8 mouse cellular contexts compared by ENCODE assay signal in genomic region chr19:46042476-46043011, GRCm38 (mm10). TPM values are rescaled to one million over a fixed set of nuclear protein-coding genes. Genes with fewer than 3 reads are reported as not detected.
A peak's percentile ranks its signal among the peaks of the same experiment; 100 is the strongest.
DNase-seq lines count a peak whose midpoint lies in the region; ATAC-seq and TF ChIP-seq lines count a peak whose summit lies in the region.

No protein-coding gene starts in this region.

- H3K4me1 ChIP-seq in forebrain, embryonic 10.5 days, result peaks cover 95% of the 10 kb centered on the region
- peaks cover 42 to 53% of the 10 kb centered on the region in 2 experiments for H3K4me1 ChIP-seq in liver, embryonic 14.5 days (replicated peaks; ENCODE audit: control insufficient read depth in 2 of 2, insufficient read depth in 2 of 2, low read length in 1 of 2)

- no peak for TF ChIP-seq EP300 in liver, embryonic 14.5 days (IDR thresholded peaks at IDR 0.05; ENCODE audit: low read depth)

- H3K4me2 ChIP-seq in liver, embryonic 14.5 days (ENCODE audit: low read depth), result peak overlapping the region; percentile 95

- no peaks in the 10 kb centered on the region for H3K27me3 ChIP-seq in forebrain, embryonic 10.5 days (ENCODE audit: poor library complexity, severe bottlenecking)
- H3K27me3 ChIP-seq in liver, embryonic 14.5 days (ENCODE audit: control insufficient read depth, insufficient read depth, low read length), result peaks cover 7% of the 10 kb centered on the region; the same call in 1 of the 2 replicates

- H3K36me3 ChIP-seq in forebrain, embryonic 10.5 days (replicated peaks), result 0 out of 2 replicates have a peak, but pooled peaks cover 2% of the 10 kb centered on the region
- H3K36me3 ChIP-seq in liver, embryonic 14.5 days (replicated peaks; ENCODE audit: control insufficient read depth, insufficient read depth, low read depth), result no peaks in the 10 kb centered on the region

- peak overlapping the region; percentile 7 for H3K9ac ChIP-seq in liver, embryonic 14.5 days (replicated peaks)

- ATAC-seq in liver, embryonic 14.5 days (ENCODE audit: insufficient read depth), result no peak

- H3K4me3 ChIP-seq in forebrain, embryonic 10.5 days, result peak overlapping the region; percentile 97
- peak overlapping the region in 1 of 2 experiments; percentile 6; a peak in 1 of 4 replicates for H3K4me3 ChIP-seq in liver, embryonic 14.5 days (ENCODE audit: insufficient read depth in 1 of 2, low read depth in 2 of 2, low read length in 2 of 2)

- DNase-seq in adrenal gland, adult 2 months, result peak; percentile 56
- no peak for DNase-seq in adrenal gland, adult 18-20 months (ENCODE audit: low spot score in 2 of 2)
- peak; percentile 63 for DNase-seq in T-cell, adult 2 months (ENCODE audit: low spot score)
- peak; percentile 73 for DNase-seq in forebrain, embryonic 10.5 days (ENCODE audit: extremely low spot score, low spot score)
- DNase-seq in kidney, adult 8-10 months, result peak; percentile 41 to 46
- no peak for DNase-seq in liver, embryonic 14.5 days (ENCODE audit: low read depth in 3 of 3, low spot score in 3 of 3)
- DNase-seq in right cerebral cortex, adult 18-20 months, result peak; percentile 80
- DNase-seq in gastrocnemius, postnatal 10 days, result no peak

- no peaks in the 10 kb centered on the region for H3K9me3 ChIP-seq in forebrain, embryonic 10.5 days
- H3K9me3 ChIP-seq in liver, embryonic 14.5 days (ENCODE audit: control insufficient read depth, low read length), result no peaks in the 10 kb centered on the region

- WGBS in forebrain, embryonic 10.5 days, result 5% methylated on average over 6 of the region's 6 CpGs
- 8% methylated on average over 6 of the region's 6 CpGs for WGBS in liver, embryonic 14.5 days (ENCODE audit: insufficient replicate concordance)

- TF ChIP-seq CTCF in liver, embryonic 14.5 days (IDR thresholded peaks at IDR 0.05; ENCODE audit: low read depth), result no peak

- H3K27ac ChIP-seq in forebrain, embryonic 10.5 days, result peak overlapping the region; percentile 97
- H3K27ac ChIP-seq in liver, embryonic 14.5 days, result peak overlapping the region; percentile 0

RNA-seq across cellular contexts. Expression of gene Pprc1, which starts 2.1 kb away (rescaled TPM):
- total RNA-seq in adrenal gland, adult 2 months (2021), result 10 to 100 TPM; 22.5 to 36.4 TPM
- 16.0 and 19.1 TPM in 2 replicates for polyA plus RNA-seq in adrenal gland, adult 2 months (2012; rRNA removed)
- 10 to 100 TPM; 39.8 to 40.9 TPM for total RNA-seq in adrenal gland, adult 18-20 months (2021)
- polyA plus RNA-seq in forebrain, embryonic 10.5 days (2016; fragmentation: Nextera tagmentation; extraction: Ambion mirVana), result 57.5 and 61.9 TPM in 2 replicates
- 17.5 and 19.4 TPM in 2 replicates for polyA plus RNA-seq in liver, embryonic 14.5 days (2012; rRNA removed)
- 25.0 and 28.0 TPM in 2 replicates for polyA plus RNA-seq in liver, embryonic 14.5 days (2014; fragmentation: Nextera tagmentation; extraction: Ambion mirVana)
- total RNA-seq in gastrocnemius, postnatal 10 days (2021), result 10 to 100 TPM; 12.8 to 23.6 TPM

RNA-seq across cellular contexts. Expression of gene Ldb1, which starts 2.5 kb away (rescaled TPM):
- 10 to 100 TPM; 58.2 to 67.1 TPM for total RNA-seq in adrenal gland, adult 2 months (2021)
- polyA plus RNA-seq in adrenal gland, adult 2 months (2012; rRNA removed), result 99.3 and 117 TPM in 2 replicates
- total RNA-seq in adrenal gland, adult 18-20 months (2021), result 10 to 100 TPM; 53.0 to 59.4 TPM
- 87.8 and 91.0 TPM in 2 replicates for polyA plus RNA-seq in forebrain, embryonic 10.5 days (2016; fragmentation: Nextera tagmentation; extraction: Ambion mirVana)
- polyA plus RNA-seq in liver, embryonic 14.5 days (2012; rRNA removed), result 129 and 132 TPM in 2 replicates
- 22.8 and 29.0 TPM in 2 replicates for polyA plus RNA-seq in liver, embryonic 14.5 days (2014; fragmentation: Nextera tagmentation; extraction: Ambion mirVana)
- 10 to 100 TPM; 36.2 to 50.3 TPM for total RNA-seq in gastrocnemius, postnatal 10 days (2021)

RNA-seq across cellular contexts. Expression of gene Nolc1, which starts 33.1 kb away (rescaled TPM):
- 10 to 100 TPM; 44.6 to 72.2 TPM for total RNA-seq in adrenal gland, adult 2 months (2021)
- 4.3 and 5.8 TPM in 2 replicates for polyA plus RNA-seq in adrenal gland, adult 2 months (2012; rRNA removed)
- total RNA-seq in adrenal gland, adult 18-20 months (2021), result 10 to 100 TPM; 52.2 to 61.8 TPM
- polyA plus RNA-seq in forebrain, embryonic 10.5 days (2016; fragmentation: Nextera tagmentation; extraction: Ambion mirVana), result 167 and 168 TPM in 2 replicates
- 36.6 and 63.9 TPM in 2 replicates for polyA plus RNA-seq in liver, embryonic 14.5 days (2012; rRNA removed)
- 55.0 and 58.2 TPM in 2 replicates for polyA plus RNA-seq in liver, embryonic 14.5 days (2014; fragmentation: Nextera tagmentation; extraction: Ambion mirVana)
- total RNA-seq in gastrocnemius, postnatal 10 days (2021), result 10 to 100 TPM; 22.9 to 26.4 TPM

RNA-seq across cellular contexts. Expression of gene Hps6, which starts 39.2 kb away (rescaled TPM):
- 10 to 100 TPM; 11.2 to 15.4 TPM for total RNA-seq in adrenal gland, adult 2 months (2021)
- polyA plus RNA-seq in adrenal gland, adult 2 months (2012; rRNA removed), result 16.7 and 19.7 TPM in 2 replicates
- total RNA-seq in adrenal gland, adult 18-20 months (2021), result 10 to 100 TPM in 1 of 2 experiments, 1 to 10 TPM in 1; 9.8 to 15.1 TPM
- 3.4 and 4.6 TPM in 2 replicates for polyA plus RNA-seq in forebrain, embryonic 10.5 days (2016; fragmentation: Nextera tagmentation; extraction: Ambion mirVana)
- 0.96 and 1.2 TPM in 2 replicates for polyA plus RNA-seq in liver, embryonic 14.5 days (2012; rRNA removed)
- polyA plus RNA-seq in liver, embryonic 14.5 days (2014; fragmentation: Nextera tagmentation; extraction: Ambion mirVana), result 1.3 and 1.4 TPM in 2 replicates
- 1 to 10 TPM; 3.0 to 5.1 TPM for total RNA-seq in gastrocnemius, postnatal 10 days (2021)

RNA-seq across cellular contexts. Expression of gene Armh3, which starts 44.3 kb away (rescaled TPM):
- 10 to 100 TPM; 15.5 to 17.3 TPM for total RNA-seq in adrenal gland, adult 2 months (2021)
- 6.1 and 8.5 TPM in 2 replicates for polyA plus RNA-seq in adrenal gland, adult 2 months (2012; rRNA removed)
- 10 to 100 TPM; 12.0 to 12.3 TPM for total RNA-seq in adrenal gland, adult 18-20 months (2021)
- 16.2 and 18.5 TPM in 2 replicates for polyA plus RNA-seq in forebrain, embryonic 10.5 days (2016; fragmentation: Nextera tagmentation; extraction: Ambion mirVana)
- polyA plus RNA-seq in liver, embryonic 14.5 days (2012; rRNA removed), result 2.0 and 2.2 TPM in 2 replicates
- 2.6 and 2.8 TPM in 2 replicates for polyA plus RNA-seq in liver, embryonic 14.5 days (2014; fragmentation: Nextera tagmentation; extraction: Ambion mirVana)
- total RNA-seq in gastrocnemius, postnatal 10 days (2021), result 10 to 100 TPM; 12.5 to 15.0 TPM

Comparison
In these comparisons a context has a peak if more than half of its experiments do, and no peak if none do; other contexts are left out.
1. DNase-seq: peak in adrenal gland, adult 2 months (single experiment), T-cell, adult 2 months (single experiment), forebrain, embryonic 10.5 days (single experiment), kidney, adult 8-10 months (2 of 2) and right cerebral cortex, adult 18-20 months (single experiment); none in adrenal gland, adult 18-20 months (0 of 2), liver, embryonic 14.5 days (0 of 3) and gastrocnemius, postnatal 10 days (single experiment).